Mouse (Mus musculus): ENCODE measurements at regions not wholly inside any gene's neighbourhood (a gene's known extent, or its start where the extent isn't known, plus 50 kb on each side); places are given as distances from the start of the nearest gene placed in this dataset.

DNA sequence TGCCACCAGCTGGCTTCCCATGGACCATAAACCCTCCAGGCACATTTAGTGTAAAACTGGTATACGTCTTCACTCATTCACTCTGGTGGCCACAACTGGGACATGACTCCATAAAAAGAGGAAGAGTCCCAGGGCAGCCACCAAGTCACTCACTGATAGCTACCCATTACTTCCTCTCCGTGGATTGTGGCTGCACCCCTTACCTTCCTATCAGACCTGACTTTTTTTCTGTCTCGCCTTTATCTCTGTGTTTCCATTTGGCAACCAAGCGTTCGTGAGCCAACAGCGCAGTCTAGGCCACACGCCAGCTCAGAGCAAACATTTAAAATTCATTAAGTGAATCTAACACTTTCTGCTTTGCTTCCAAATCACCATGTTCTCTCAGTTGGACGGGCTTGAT lies 53.9 kb upstream of the Slc44a1 start:
- TF ChIP-seq POLR2A (IDR thresholded peaks at IDR 0.05; ENCODE audit: low read depth, low read length) (no peak), CTCF (IDR thresholded peaks at IDR 0.05; ENCODE audit: extremely low read depth, insufficient read length, insufficient replicate concordance, low read depth, low read length) (no peak)
